Mouse (Mus musculus) stomach, postnatal 0 days (tissue): ENCODE results near the gene Rcan1.

Experiments used
- CTCF ChIP-seq: IDR thresholded peaks from 2 replicates; pipeline ENCODE4 v1.5.1; 2016; ENCODE audit warnings: antibody characterized with exemption, low read depth, mild to moderate bottlenecking, moderate library complexity
- EP300 ChIP-seq: optimal IDR thresholded peaks from 2 replicates; pipeline ENCODE3; 2016; ENCODE audit warnings: antibody characterized with exemption

DNA sequence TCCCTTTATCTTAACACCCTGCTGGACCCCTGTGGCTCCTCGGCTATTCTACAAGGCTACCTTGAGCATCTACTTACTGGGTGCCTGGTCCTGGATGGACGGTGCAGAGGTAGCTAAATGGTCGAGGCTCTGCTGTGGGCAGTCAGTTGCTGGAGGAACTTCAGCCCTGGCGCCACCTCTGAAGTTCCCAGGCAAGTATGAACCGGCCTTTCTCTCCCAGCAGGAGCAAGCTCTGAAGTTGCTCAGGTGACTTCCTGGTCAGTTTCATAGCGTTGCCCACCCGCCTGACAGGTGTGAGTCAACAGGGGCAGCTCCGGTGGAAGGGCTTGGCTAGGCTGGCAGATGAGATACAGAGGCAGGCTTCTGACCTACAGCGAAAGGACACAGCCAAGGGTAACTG is 111.4 kb downstream of the Rcan1 start, which contains the start of gene Kcne1:
- TF ChIP-seq CTCF (no peak), EP300 (no peak)
